Mouse (Mus musculus) neural tube, embryonic 11.5 days (tissue): ENCODE results near the gene Wfdc6a. TPM values are rescaled to one million over a fixed set of nuclear protein-coding genes. Genes with fewer than 3 reads are reported as not detected.

Experiments
- ATAC-seq: fragments of 200-750 bp; cut with Nextera tagmentation; 2 replicates; pipeline ENCODE4 v1.8.0; 2017; ENCODE audit warnings: moderate number of reproducible peaks, mild to moderate bottlenecking, moderate TSS enrichment, moderate library complexity; ENCODE audit not compliant: insufficient read depth, low FRiP score, low TSS enrichment
- DNase-seq: peaks from one replicate; pipeline ENCODE4 v3.0.0-alpha.2; 2015; ENCODE audit warnings: low spot score
- H3K27ac ChIP-seq: fragments of 300-500 bp; sonication (generic); 2 replicates; pipeline ENCODE4 v1.5.1; 2014; ENCODE audit warnings: low read depth, mild to moderate bottlenecking, low read length
- H3K27me3 ChIP-seq: fragments of 300-500 bp; sonication (generic); 2 replicates; pipeline ENCODE4 v1.6.1; 2014; ENCODE audit warnings: mild to moderate bottlenecking, low read length, mixed read lengths; ENCODE audit not compliant: control insufficient read depth, insufficient read depth
- H3K36me3 ChIP-seq: fragments of 300-500 bp; sonication (generic); 2 replicates; pipeline ENCODE4 v1.6.1; 2014; ENCODE audit warnings: mild to moderate bottlenecking, low read length, moderate library complexity, mixed read lengths; ENCODE audit not compliant: control insufficient read depth, insufficient read depth
- H3K4me1 ChIP-seq: fragments of 300-500 bp; sonication (generic); 2 replicates; pipeline ENCODE4 v1.6.1; 2014; ENCODE audit warnings: low read length, mixed read lengths; ENCODE audit not compliant: control insufficient read depth, insufficient read depth
- H3K4me2 ChIP-seq: fragments of 300-500 bp; sonication (generic); 2 replicates; pipeline ENCODE4 v1.6.1; 2014; ENCODE audit warnings: low read depth, mild to moderate bottlenecking, moderate library complexity
- H3K4me3 ChIP-seq: fragments of 300-500 bp; sonication (generic); 2 replicates; pipeline ENCODE4 v1.5.1; 2014; ENCODE audit warnings: low read depth, low read length
- H3K9ac ChIP-seq: fragments of 300-500 bp; sonication (generic); 2 replicates; pipeline ENCODE4 v1.6.1; 2014; ENCODE audit warnings: mild to moderate bottlenecking, low read length
- H3K9me3 ChIP-seq: fragments of 300-500 bp; sonication (generic); 2 replicates; pipeline ENCODE4 v1.6.1; 2016; ENCODE audit warnings: low read length; ENCODE audit not compliant: control insufficient read depth
- WGBS: fragments of 180-500 bp; shearing (Covaris S2); extraction: QIAGEN DNeasy Blood & Tissue Kit; methylation state at CpG from one replicate; pipeline ENCODE4 v1.1.7; 2014; 5-methylcytosine and 5-hydroxymethylcytosine counted together
- polyA plus RNA-seq: library from polyadenylated mRNA; unstranded; fragments of >200 nt; fragmentation: Nextera tagmentation; extraction: Ambion mirVana; gene quantifications from 2 replicates; pipeline ENCODE4 v1.2.1, GENCODE M21; 2014

The Wfdc6a gene
- polyA plus RNA-seq, 1 experiment from 2014 or later: not detected

DNA sequence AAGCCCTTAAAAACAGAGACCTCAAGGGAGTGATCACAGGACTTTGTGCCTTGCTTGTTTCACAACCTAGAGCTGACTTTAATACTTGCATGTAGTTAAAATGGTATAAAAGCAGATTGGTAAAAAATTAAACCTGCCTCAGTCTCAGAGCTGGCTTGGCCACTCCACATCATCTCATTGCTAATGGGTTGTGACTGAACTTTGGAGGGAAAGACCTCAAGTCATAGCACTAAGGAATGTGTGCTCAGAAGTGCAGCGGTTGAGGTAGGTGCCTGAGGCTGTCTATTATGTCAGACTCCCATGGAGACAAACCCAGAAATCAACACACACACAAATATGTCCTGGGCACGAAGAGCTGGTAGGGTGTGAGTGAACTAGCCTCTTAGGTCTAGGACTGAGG, 41.5 kb downstream of the Wfdc6a start:
- no peak for ATAC-seq

DNA sequence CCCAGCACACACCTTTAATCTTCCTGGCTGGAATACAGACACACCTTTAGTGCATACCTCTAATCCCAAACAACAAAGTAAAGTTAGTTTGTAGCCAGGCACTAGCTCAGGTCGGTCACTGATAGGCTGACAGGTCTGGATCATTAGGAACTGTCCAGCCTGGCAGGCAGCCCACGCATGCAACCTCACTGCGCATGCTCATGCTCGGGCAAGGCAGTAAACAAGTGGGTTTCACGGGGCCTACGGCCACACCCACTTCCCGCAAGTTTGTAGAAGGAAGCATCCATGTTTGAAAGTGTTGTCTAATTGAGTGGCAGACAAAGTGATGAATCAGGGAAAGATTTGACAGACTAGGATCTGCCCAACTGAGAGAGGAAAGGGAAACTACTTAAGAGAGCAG, 42.6 kb downstream of the Wfdc6a start:
- Histone ChIP-seq H3K36me3 (no peaks in the 10 kb centered on the region), H3K4me1 (no peaks in the 10 kb centered on the region), H3K27ac (no peak overlapping the region), H3K9ac (no peak overlapping the region), H3K4me2 (no peak overlapping the region), H3K27me3 (no peaks in the 10 kb centered on the region), H3K4me3 (no peak overlapping the region), H3K9me3 (no peaks in the 10 kb centered on the region)
- DNase-seq (no peak), ATAC-seq (no peak)
- 90% methylated on average over 7 of the region's 7 CpGs for WGBS

More for the DNA sequence above, 41.5 kb downstream of the Wfdc6a start:
- H3K27ac ChIP-seq: no peak overlapping the region
- no peak overlapping the region for H3K4me2 ChIP-seq
- H3K27me3 ChIP-seq: no peaks in the 10 kb centered on the region
- no peak for DNase-seq
- H3K36me3 ChIP-seq: no peaks in the 10 kb centered on the region
- no peak overlapping the region for H3K9ac ChIP-seq
- WGBS: 78% methylated on average over 2 of the region's 2 CpGs
- no peaks in the 10 kb centered on the region for H3K9me3 ChIP-seq
- no peak overlapping the region for H3K4me3 ChIP-seq
- H3K4me1 ChIP-seq: no peaks in the 10 kb centered on the region

DNA sequence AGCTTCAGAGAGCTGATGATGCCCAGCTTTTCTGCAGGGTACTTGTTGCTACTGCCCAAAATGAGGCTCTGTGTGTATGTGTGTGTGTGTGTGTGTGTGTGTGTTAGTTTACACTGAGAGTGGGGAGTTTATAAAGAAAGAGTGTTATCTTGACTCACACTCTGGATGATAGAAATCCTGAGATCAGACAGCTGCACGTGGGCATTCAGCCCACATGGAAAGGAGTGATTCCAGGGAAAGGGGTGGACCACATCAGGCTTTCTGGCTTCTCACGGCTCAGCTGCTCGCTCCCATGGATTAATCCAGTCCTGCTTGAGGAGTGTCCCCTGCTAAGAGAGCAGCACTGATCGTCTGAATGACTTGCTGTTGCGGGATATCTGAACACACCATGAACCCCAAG, 43.1 kb downstream of the Wfdc6a start:
- 85% methylated on average over 5 of the region's 5 CpGs for WGBS
- Histone ChIP-seq H3K9ac (no peak overlapping the region), H3K27me3 (no peaks in the 10 kb centered on the region), H3K4me2 (no peak overlapping the region), H3K36me3 (no peaks in the 10 kb centered on the region), H3K27ac (no peak overlapping the region), H3K9me3 (no peaks in the 10 kb centered on the region), H3K4me3 (no peak overlapping the region), H3K4me1 (no peaks in the 10 kb centered on the region)
- ATAC-seq (no peak), DNase-seq (no peak)

DNA sequence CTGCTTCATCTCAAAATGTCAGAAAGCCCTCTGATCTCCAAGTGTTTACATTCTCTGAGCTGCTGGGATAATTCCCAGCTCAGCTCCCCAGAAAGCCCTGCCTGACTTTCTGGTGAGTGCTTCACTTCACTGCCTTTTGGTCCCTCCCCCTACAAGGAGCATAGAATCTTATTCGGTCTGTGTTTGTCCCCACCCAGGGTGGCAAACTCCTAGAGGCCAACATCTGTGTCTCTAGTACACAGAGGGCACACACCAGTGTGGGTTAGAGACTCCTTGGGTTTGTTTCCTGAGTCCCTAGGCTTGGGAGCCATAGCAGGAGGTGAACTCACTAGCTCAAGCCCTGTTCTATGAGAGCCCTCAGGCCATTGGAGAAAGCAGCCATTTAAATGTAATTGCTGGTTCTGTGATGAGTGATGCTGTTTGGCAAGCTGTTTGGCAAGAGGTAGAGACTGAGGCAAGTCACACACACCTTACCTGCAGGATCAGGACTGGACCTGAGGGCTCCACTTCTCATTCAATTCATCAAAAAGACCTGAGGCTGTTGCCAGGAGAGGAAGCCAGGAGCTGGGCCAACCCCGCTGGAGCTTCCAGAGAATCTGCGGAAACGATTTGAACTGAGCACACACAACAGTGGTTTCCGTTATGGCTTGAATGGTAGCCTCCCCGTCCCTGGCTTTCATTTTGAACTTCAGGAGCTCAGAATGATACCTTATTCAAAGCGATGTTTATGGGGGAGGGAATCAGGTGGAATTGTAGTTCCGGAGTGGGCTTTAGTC, 44.4 kb downstream of the Wfdc6a start:
- H3K4me3 ChIP-seq: no peak overlapping the region
- H3K4me1 ChIP-seq: no peaks in the 10 kb centered on the region
- no peak overlapping the region for H3K9ac ChIP-seq
- no peaks in the 10 kb centered on the region for H3K36me3 ChIP-seq
- 53% methylated on average over 8 of the region's 8 CpGs for WGBS
- DNase-seq: no peak
- ATAC-seq: no peak
- H3K27me3 ChIP-seq: no peaks in the 10 kb centered on the region
- H3K27ac ChIP-seq: no peak overlapping the region
- H3K4me2 ChIP-seq: no peak overlapping the region
- no peaks in the 10 kb centered on the region for H3K9me3 ChIP-seq

DNA sequence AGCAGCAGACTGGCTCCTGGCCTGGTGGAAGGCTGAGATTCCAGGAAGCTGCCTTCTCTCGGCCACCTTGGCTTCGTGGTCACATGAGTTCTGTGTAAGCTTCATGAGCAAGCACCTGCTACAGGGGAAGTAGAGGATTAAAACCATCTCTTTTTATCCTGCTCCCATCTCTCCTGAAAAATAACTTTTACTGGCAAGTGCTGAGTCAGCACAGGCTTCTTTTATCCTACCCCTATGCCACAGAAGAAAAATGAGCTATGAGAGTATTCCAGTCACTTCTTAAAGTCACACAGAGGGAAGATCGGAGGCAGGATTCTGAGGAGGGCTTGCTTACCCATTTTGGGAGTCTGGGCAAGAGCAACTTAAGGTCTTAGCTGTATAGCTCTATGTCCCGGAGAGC, 48.2 kb downstream of the Wfdc6a start:
- WGBS: 88% methylated on average over 4 of the region's 4 CpGs
- H3K4me1 ChIP-seq: no peaks in the 10 kb centered on the region
- DNase-seq (no peak), ATAC-seq (no peak)
- H3K4me2 ChIP-seq: no peak overlapping the region
- H3K27me3 ChIP-seq: no peaks in the 10 kb centered on the region
- H3K9ac ChIP-seq: no peak overlapping the region
- H3K9me3 ChIP-seq: no peaks in the 10 kb centered on the region
- no peak overlapping the region for H3K4me3 ChIP-seq
- H3K36me3 ChIP-seq: no peaks in the 10 kb centered on the region
- H3K27ac ChIP-seq: no peak overlapping the region

DNA sequence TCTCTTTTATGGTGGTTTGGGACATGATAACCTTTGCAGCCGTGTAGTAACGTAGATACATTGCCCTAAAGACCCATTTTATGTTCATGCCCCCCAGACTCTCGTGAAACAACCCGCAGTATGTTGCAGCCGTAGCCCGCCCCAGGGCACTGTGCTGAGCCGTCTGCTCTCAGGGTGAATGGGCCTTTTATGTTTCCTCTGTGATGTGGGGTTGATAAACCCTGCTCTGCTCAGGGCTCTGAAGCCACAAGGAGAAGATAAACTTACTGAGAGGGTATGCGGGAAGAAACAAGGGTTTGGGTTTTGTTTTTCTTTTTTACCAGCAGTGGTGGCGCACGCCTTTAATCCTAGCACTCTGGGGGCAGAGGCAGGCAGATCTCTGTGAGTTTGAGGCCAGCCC, 50.9 kb downstream of the Wfdc6a start:
- Histone ChIP-seq H3K9ac (no peak overlapping the region), H3K27ac (no peak overlapping the region), H3K4me1 (no peaks in the 10 kb centered on the region), H3K4me3 (no peak overlapping the region), H3K9me3 (no peaks in the 10 kb centered on the region), H3K4me2 (no peak overlapping the region), H3K36me3 (no peaks in the 10 kb centered on the region), H3K27me3 (no peaks in the 10 kb centered on the region)
- DNase-seq (no peak), ATAC-seq (no peak)
- WGBS: 71% methylated on average over 10 of the region's 10 CpGs

DNA sequence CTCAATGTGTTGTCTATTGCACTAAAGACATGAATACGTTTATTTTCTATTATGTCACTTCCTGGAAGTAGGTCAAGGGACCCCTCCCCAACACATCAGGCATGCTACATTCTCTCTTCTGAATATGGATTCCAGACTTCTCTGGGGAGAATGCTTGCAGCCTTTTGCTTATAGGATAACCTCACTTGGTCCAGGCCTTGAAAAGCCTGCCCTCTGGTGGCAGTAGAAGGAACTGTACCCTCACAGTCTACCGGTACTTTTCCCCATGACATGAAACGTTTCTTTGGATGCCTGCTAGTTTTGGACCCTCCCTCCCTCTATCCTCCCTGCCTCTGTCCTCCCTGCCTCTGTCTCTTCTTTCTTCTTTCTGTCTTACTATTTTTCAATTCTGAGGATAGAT, 54.1 kb downstream of the Wfdc6a start:
- WGBS: 0% methylated on average over 3 of the region's 3 CpGs
- Histone ChIP-seq H3K36me3 (no peaks in the 10 kb centered on the region), H3K9ac (no peak overlapping the region), H3K4me1 (no peaks in the 10 kb centered on the region), H3K27ac (no peak overlapping the region), H3K9me3 (no peaks in the 10 kb centered on the region), H3K27me3 (no peaks in the 10 kb centered on the region), H3K4me3 (no peak overlapping the region), H3K4me2 (no peak overlapping the region)
- ATAC-seq (peak; percentile 55; the same call in 1 of the 2 replicates), DNase-seq (peak; percentile 61)

Other genes starting within 250 kb of the Wfdc6a start
- gene Slpi, start 196.4 kb downstream of the Wfdc6a start, polyA plus RNA-seq: 1.1 and 1.3 TPM in 2 replicates
- not detected in 2 replicates for gene Rbpjl, start 182.3 kb downstream of the Wfdc6a start, polyA plus RNA-seq
- gene Matn4, start 180.3 kb downstream of the Wfdc6a start, polyA plus RNA-seq: 0.48 and 0.61 TPM in 2 replicates
- 11.0 and 11.5 TPM in 2 replicates for gene Sdc4, start 141.6 kb downstream of the Wfdc6a start, polyA plus RNA-seq
- 64.2 and 64.4 TPM in 2 replicates for gene Sys1, start 128.5 kb downstream of the Wfdc6a start, polyA plus RNA-seq
- 4.9 and 6.4 TPM in 2 replicates for gene Gm20458, start 124.5 kb downstream of the Wfdc6a start, polyA plus RNA-seq
- not detected in 2 replicates for gene Trp53tg5, start 111.7 kb downstream of the Wfdc6a start, polyA plus RNA-seq
- 3.5 and 4.5 TPM in 2 replicates for gene Dbndd2, start 99.3 kb downstream of the Wfdc6a start, polyA plus RNA-seq
- 55.0 and 57.4 TPM in 2 replicates for gene Pigt, start 87.9 kb downstream of the Wfdc6a start, polyA plus RNA-seq
- 8.4 and 13.8 TPM in 2 replicates for gene Wfdc2, start 23.0 kb downstream of the Wfdc6a start, polyA plus RNA-seq
- not detected in 2 replicates for gene Spint3, start 12.0 kb downstream of the Wfdc6a start, polyA plus RNA-seq
- not detected in 2 replicates for gene Eppin, start 8.1 kb upstream of the Wfdc6a start, polyA plus RNA-seq
- gene Wfdc6b, start 28.1 kb upstream of the Wfdc6a start, polyA plus RNA-seq: not detected in 2 replicates
- not detected in 2 replicates for gene Wfdc8, start 28.2 kb upstream of the Wfdc6a start, polyA plus RNA-seq
- not detected in 2 replicates for gene Wfdc16, start 53.3 kb upstream of the Wfdc6a start, polyA plus RNA-seq
- not detected in 2 replicates for gene Wfdc10, start 70.6 kb upstream of the Wfdc6a start, polyA plus RNA-seq
- gene Wfdc9, start 71.1 kb upstream of the Wfdc6a start, polyA plus RNA-seq: not detected in 2 replicates
- gene Wfdc11, start 88.6 kb upstream of the Wfdc6a start, polyA plus RNA-seq: not detected in 2 replicates
- gene Wfdc13, start 99.7 kb upstream of the Wfdc6a start, polyA plus RNA-seq: 0.30 TPM in 1 of 2 replicates, not detected in the other
- gene Spint4, start 113.1 kb upstream of the Wfdc6a start, polyA plus RNA-seq: not detected in 2 replicates
- not detected in 2 replicates for gene Spint5, start 129.9 kb upstream of the Wfdc6a start, polyA plus RNA-seq
- 0.13 and 1.4 TPM in 2 replicates for gene Wfdc3, start 160.5 kb upstream of the Wfdc6a start, polyA plus RNA-seq
- 67.9 and 77.0 TPM in 2 replicates for gene Dnttip1, start 160.5 kb upstream of the Wfdc6a start, polyA plus RNA-seq
- 449 and 453 TPM in 2 replicates for gene Ube2c, start 184.5 kb upstream of the Wfdc6a start, polyA plus RNA-seq
- gene Tnnc2, start 194.5 kb upstream of the Wfdc6a start, polyA plus RNA-seq: 43.2 and 55.4 TPM in 2 replicates
- gene Snx21, start 200.4 kb upstream of the Wfdc6a start, polyA plus RNA-seq: 11.2 and 14.1 TPM in 2 replicates
- gene Acot8, start 219.4 kb upstream of the Wfdc6a start, polyA plus RNA-seq: 15.1 TPM in 2 replicates
- 12.9 and 14.0 TPM in 2 replicates for gene Zswim3, start 219.7 kb upstream of the Wfdc6a start, polyA plus RNA-seq
- 22.9 and 23.2 TPM in 2 replicates for gene Zswim1, start 237.2 kb upstream of the Wfdc6a start, polyA plus RNA-seq
- not detected in 2 replicates for gene Spata25, start 243.1 kb upstream of the Wfdc6a start, polyA plus RNA-seq
- 87.9 and 88.6 TPM in 2 replicates for gene Ctsa, start 247.4 kb upstream of the Wfdc6a start, polyA plus RNA-seq
- 3.8 and 4.8 TPM in 2 replicates for gene Neurl2, start 248.0 kb upstream of the Wfdc6a start, polyA plus RNA-seq